Mouse (Mus musculus): ENCODE measurements around the gene Vps37d. TPM values are rescaled to one million over a fixed set of nuclear protein-coding genes. Genes with fewer than 3 reads are reported as not detected.

The Vps37d gene
- total RNA-seq (2014; rRNA removed) (71.1 and 74.8 TPM in 2 replicates), polyA plus RNA-seq (2015; fragmentation: Nextera tagmentation; extraction: Ambion mirVana) (31.1 and 34.2 TPM in 2 replicates)

- H3K36me3 ChIP-seq (ENCODE audit: insufficient read depth) = peaks cover 23% of the 10 kb centered on the region
These were observed at the start of gene Vps37d for GRCm38 (mm10) chr5:135077564-135078481. Gene Vps37d, minus strand, starts transcription at chr5:135078266.

GRCm38 (mm10) chr5:135127669-135128068, 49.6 kb upstream of the Vps37d start:
- Histone ChIP-seq H3K27ac (ENCODE audit: low read depth, low read length) (no peak overlapping the region), H3K27me3 (ENCODE audit: insufficient read depth, low read length) (peaks cover 2% of the 10 kb centered on the region; the same call in 1 of the 2 replicates), H3K9me3 (ENCODE audit: low read length) (no peaks in the 10 kb centered on the region), H3K4me3 (ENCODE audit: low read depth, low read length) (no peak overlapping the region), H3K9ac (no peak overlapping the region), H3K4me1 (ENCODE audit: insufficient read depth) (no peaks in the 10 kb centered on the region), H3K36me3 (ENCODE audit: insufficient read depth) (no peaks in the 10 kb centered on the region), H3K4me2 (ENCODE audit: low read depth) (no peak overlapping the region)
- 81% methylated on average over 6 of the region's 6 CpGs for WGBS
- ATAC-seq = no peak
- no peak for DNase-seq
- TF ChIP-seq CTCF (IDR thresholded peaks at IDR 0.05; ENCODE audit: low read depth) = no peak

More at GRCm38 (mm10) chr5:135077564-135078481, at the start of gene Vps37d:
- TF ChIP-seq CTCF (IDR thresholded peaks at IDR 0.05; ENCODE audit: low read depth) = peak; percentile 85
- peak within 1 kb of the TSS; percentile 98 for H3K9ac ChIP-seq
- peaks cover 5% of the 10 kb centered on the region; the same call in 1 of the 2 replicates for H3K4me1 ChIP-seq (ENCODE audit: insufficient read depth)
- no peaks in the 10 kb centered on the region for H3K9me3 ChIP-seq (ENCODE audit: low read length)
- peak; percentile 89 for ATAC-seq
- H3K4me3 ChIP-seq (ENCODE audit: low read depth, low read length) = peak within 1 kb of the TSS; percentile 97
- 1% methylated on average over 64 of the region's 83 CpGs for WGBS
- H3K27ac ChIP-seq (ENCODE audit: low read depth, low read length) = peak within 1 kb of the TSS; percentile 93
- H3K27me3 ChIP-seq (ENCODE audit: insufficient read depth, low read length) = no peaks in the 10 kb centered on the region
- H3K4me2 ChIP-seq (ENCODE audit: low read depth) = peak within 1 kb of the TSS; percentile 66
- DNase-seq = peak; percentile 95

GRCm38 (mm10) chr5:135126121-135126520, 48.1 kb upstream of the Vps37d start:
- Histone ChIP-seq H3K9me3 (ENCODE audit: low read length) (no peaks in the 10 kb centered on the region), H3K4me3 (ENCODE audit: low read depth, low read length) (no peak overlapping the region), H3K9ac (no peak overlapping the region), H3K27ac (ENCODE audit: low read depth, low read length) (no peak overlapping the region), H3K27me3 (ENCODE audit: insufficient read depth, low read length) (no peaks in the 10 kb centered on the region), H3K4me1 (ENCODE audit: insufficient read depth) (no peaks in the 10 kb centered on the region), H3K36me3 (ENCODE audit: insufficient read depth) (no peaks in the 10 kb centered on the region), H3K4me2 (ENCODE audit: low read depth) (no peak overlapping the region)
- 55% methylated on average over 6 of the region's 6 CpGs for WGBS
- DNase-seq (no peak), ATAC-seq (no peak)
- TF ChIP-seq CTCF (IDR thresholded peaks at IDR 0.05; ENCODE audit: low read depth) = no peak

- 70% methylated on average over 4 of the region's 4 CpGs for WGBS
- Histone ChIP-seq H3K9me3 (ENCODE audit: low read length) (no peaks in the 10 kb centered on the region), H3K4me3 (ENCODE audit: low read depth, low read length) (no peak overlapping the region), H3K4me1 (ENCODE audit: insufficient read depth) (no peaks in the 10 kb centered on the region), H3K9ac (no peak overlapping the region), H3K27me3 (ENCODE audit: insufficient read depth, low read length) (no peaks in the 10 kb centered on the region), H3K27ac (ENCODE audit: low read depth, low read length) (no peak overlapping the region), H3K4me2 (ENCODE audit: low read depth) (no peak overlapping the region), H3K36me3 (ENCODE audit: insufficient read depth) (no peaks in the 10 kb centered on the region)
- ATAC-seq (no peak), DNase-seq (no peak)
- peak; percentile 20; the same call in 1 of the 2 replicates for TF ChIP-seq CTCF (IDR thresholded peaks at IDR 0.05; ENCODE audit: low read depth)
These were observed 42.7 kb upstream of the Vps37d start for GRCm38 (mm10) chr5:135120753-135121152.

GRCm38 (mm10) chr5:135118589-135119081, 40.6 kb upstream of the Vps37d start:
- 25% methylated on average over 6 of the region's 6 CpGs for WGBS
- H3K9ac ChIP-seq = no peak overlapping the region

GRCm38 (mm10) chr5:135115241-135115640, 37.2 kb upstream of the Vps37d start:
- no peak for TF ChIP-seq CTCF (IDR thresholded peaks at IDR 0.05; ENCODE audit: low read depth)
- Histone ChIP-seq H3K27ac (ENCODE audit: low read depth, low read length) (no peak overlapping the region), H3K27me3 (ENCODE audit: insufficient read depth, low read length) (no peaks in the 10 kb centered on the region), H3K9ac (no peak overlapping the region), H3K4me3 (ENCODE audit: low read depth, low read length) (no peak overlapping the region), H3K4me2 (ENCODE audit: low read depth) (no peak overlapping the region), H3K9me3 (ENCODE audit: low read length) (no peaks in the 10 kb centered on the region), H3K36me3 (ENCODE audit: insufficient read depth) (no peaks in the 10 kb centered on the region), H3K4me1 (ENCODE audit: insufficient read depth) (no peaks in the 10 kb centered on the region)
- ATAC-seq (no peak), DNase-seq (no peak)
- WGBS = 83% methylated on average over 8 of the region's 8 CpGs

More at GRCm38 (mm10) chr5:135118589-135119081, 40.6 kb upstream of the Vps37d start:
- TF ChIP-seq CTCF (IDR thresholded peaks at IDR 0.05; ENCODE audit: low read depth) = peak; percentile 81
- Histone ChIP-seq H3K4me1 (ENCODE audit: insufficient read depth) (no peaks in the 10 kb centered on the region), H3K4me3 (ENCODE audit: low read depth, low read length) (no peak overlapping the region), H3K4me2 (ENCODE audit: low read depth) (no peak overlapping the region), H3K27ac (ENCODE audit: low read depth, low read length) (no peak overlapping the region), H3K36me3 (ENCODE audit: insufficient read depth) (no peaks in the 10 kb centered on the region), H3K27me3 (ENCODE audit: insufficient read depth, low read length) (no peaks in the 10 kb centered on the region), H3K9me3 (ENCODE audit: low read length) (no peaks in the 10 kb centered on the region)
- DNase-seq = peak; percentile 47
- ATAC-seq = no peak

- no peak for ATAC-seq
- no peak overlapping the region for H3K4me2 ChIP-seq (ENCODE audit: low read depth)
- 85% methylated on average over 12 of the region's 12 CpGs for WGBS
- H3K27me3 ChIP-seq (ENCODE audit: insufficient read depth, low read length) = peaks cover 9% of the 10 kb centered on the region; the same call in 1 of the 2 replicates
- no peak overlapping the region for H3K9ac ChIP-seq
- H3K4me3 ChIP-seq (ENCODE audit: low read depth, low read length) = no peak overlapping the region
- H3K27ac ChIP-seq (ENCODE audit: low read depth, low read length) = no peak overlapping the region
- no peaks in the 10 kb centered on the region for H3K4me1 ChIP-seq (ENCODE audit: insufficient read depth)
- H3K36me3 ChIP-seq (ENCODE audit: insufficient read depth) = no peaks in the 10 kb centered on the region
- no peak for DNase-seq
- no peak for TF ChIP-seq CTCF (IDR thresholded peaks at IDR 0.05; ENCODE audit: low read depth)
- no peaks in the 10 kb centered on the region for H3K9me3 ChIP-seq (ENCODE audit: low read length)
These were observed 35.7 kb upstream of the Vps37d start for GRCm38 (mm10) chr5:135113782-135114181.

Measured in forebrain, postnatal 0 days (tissue).